Mouse (Mus musculus): Measurements from ENCODE around the gene 2310011J03Rik. TPM values are rescaled to one million over a fixed set of nuclear protein-coding genes. Genes with fewer than 3 reads are reported as not detected.

2310011J03Rik gene
- polyA plus RNA-seq, 2 experiments: 45.1 to 46.1 TPM

GRCm38 (mm10) chr10:80270099-80270498 is 50.2 kb downstream of the 2310011J03Rik start:
- no peak overlapping the region for H3K27ac ChIP-seq (replicated peaks; ENCODE audit: low read depth, low read length)
- 96% methylated on average over 2 of the region's 2 CpGs for WGBS

More at GRCm38 (mm10) chr10:80270099-80270498, 50.2 kb downstream of the 2310011J03Rik start:
- no peak for TF ChIP-seq POLR2A (IDR thresholded peaks at IDR 0.05; ENCODE audit: borderline replicate concordance, extremely low read depth, insufficient read depth, insufficient read length)
- Histone ChIP-seq H3K4me1 (ENCODE audit: control insufficient read depth, insufficient read depth, low read length) (peaks cover 23% of the 10 kb centered on the region), H3K4me2 (replicated peaks; ENCODE audit: low read depth, low read length, severe bottlenecking) (no peak overlapping the region), H3K9me3 (ENCODE audit: control insufficient read depth, low read length) (no peaks in the 10 kb centered on the region), H3K4me3 (replicated peaks; ENCODE audit: low read length) (no peak overlapping the region), H3K27me3 (ENCODE audit: control insufficient read depth, insufficient read depth, low read length) (no peaks in the 10 kb centered on the region), H3K36me3 (ENCODE audit: control insufficient read depth, insufficient read depth, low read length) (peaks cover 55% of the 10 kb centered on the region), H3K9ac (ENCODE audit: low read depth, low read length, severe bottlenecking) (no peak overlapping the region)
- no peak for DNase-seq (ENCODE audit: low spot score)
- ATAC-seq (ENCODE audit: low FRiP score, low read depth): no peak

Small RNA genes within 50 kb of the gene (microRNA-seq; reads per million reads assigned to microRNA genes)
- gene Mir6911: not detected

Other genes with a start within 250 kb of the 2310011J03Rik start
- 24.9 and 29.5 TPM in 2 replicates for gene Sbno2, start 215.0 kb downstream of the 2310011J03Rik start, polyA plus RNA-seq (2012; rRNA removed)
- gene Sbno2, start 215.0 kb downstream of the 2310011J03Rik start, polyA plus RNA-seq (2014; fragmentation: Nextera tagmentation; extraction: Ambion mirVana): 15.3 and 16.8 TPM in 2 replicates
- gene Stk11, start 204.7 kb downstream of the 2310011J03Rik start, polyA plus RNA-seq (2012; rRNA removed): 133 and 147 TPM in 2 replicates
- gene Stk11, start 204.7 kb downstream of the 2310011J03Rik start, polyA plus RNA-seq (2014; fragmentation: Nextera tagmentation; extraction: Ambion mirVana): 30.1 and 32.4 TPM in 2 replicates
- 449 and 577 TPM in 2 replicates for gene Atp5d, start 181.9 kb downstream of the 2310011J03Rik start, polyA plus RNA-seq (2012; rRNA removed)
- gene Atp5d, start 181.9 kb downstream of the 2310011J03Rik start, polyA plus RNA-seq (2014; fragmentation: Nextera tagmentation; extraction: Ambion mirVana): 477 TPM in 2 replicates
- 28.9 and 36.0 TPM in 2 replicates for gene Cbarp, start 179.7 kb downstream of the 2310011J03Rik start, polyA plus RNA-seq (2012; rRNA removed)
- 7.5 and 9.3 TPM in 2 replicates for gene Cbarp, start 179.7 kb downstream of the 2310011J03Rik start, polyA plus RNA-seq (2014; fragmentation: Nextera tagmentation; extraction: Ambion mirVana)
- 108 and 161 TPM in 2 replicates for gene Midn, start 172.3 kb downstream of the 2310011J03Rik start, polyA plus RNA-seq (2012; rRNA removed)
- 33.4 and 39.6 TPM in 2 replicates for gene Midn, start 172.3 kb downstream of the 2310011J03Rik start, polyA plus RNA-seq (2014; fragmentation: Nextera tagmentation; extraction: Ambion mirVana)
- 286 and 289 TPM in 2 replicates for gene Cirbp, start 154.6 kb downstream of the 2310011J03Rik start, polyA plus RNA-seq (2012; rRNA removed)
- 101 and 106 TPM in 2 replicates for gene Cirbp, start 154.6 kb downstream of the 2310011J03Rik start, polyA plus RNA-seq (2014; fragmentation: Nextera tagmentation; extraction: Ambion mirVana)
- gene 1600002K03Rik, start 147.6 kb downstream of the 2310011J03Rik start, polyA plus RNA-seq (2012; rRNA removed): 10.9 and 15.5 TPM in 2 replicates
- 8.5 and 12.8 TPM in 2 replicates for gene 1600002K03Rik, start 147.6 kb downstream of the 2310011J03Rik start, polyA plus RNA-seq (2014; fragmentation: Nextera tagmentation; extraction: Ambion mirVana)
- 41.7 and 67.7 TPM in 2 replicates for gene Efna2, start 141.1 kb downstream of the 2310011J03Rik start, polyA plus RNA-seq (2012; rRNA removed)
- gene Efna2, start 141.1 kb downstream of the 2310011J03Rik start, polyA plus RNA-seq (2014; fragmentation: Nextera tagmentation; extraction: Ambion mirVana): 31.5 and 38.6 TPM in 2 replicates
- gene Mum1, start 94.1 kb downstream of the 2310011J03Rik start, polyA plus RNA-seq (2012; rRNA removed): 91.5 and 93.4 TPM in 2 replicates
- 50.1 and 57.3 TPM in 2 replicates for gene Mum1, start 94.1 kb downstream of the 2310011J03Rik start, polyA plus RNA-seq (2014; fragmentation: Nextera tagmentation; extraction: Ambion mirVana)
- gene Ndufs7, start 71.4 kb downstream of the 2310011J03Rik start, polyA plus RNA-seq (2012; rRNA removed): 338 and 449 TPM in 2 replicates
- 349 and 366 TPM in 2 replicates for gene Ndufs7, start 71.4 kb downstream of the 2310011J03Rik start, polyA plus RNA-seq (2014; fragmentation: Nextera tagmentation; extraction: Ambion mirVana)
- 74.1 and 80.5 TPM in 2 replicates for gene Gamt, start 59.5 kb downstream of the 2310011J03Rik start, polyA plus RNA-seq (2012; rRNA removed)
- 75.7 and 90.8 TPM in 2 replicates for gene Gamt, start 59.5 kb downstream of the 2310011J03Rik start, polyA plus RNA-seq (2014; fragmentation: Nextera tagmentation; extraction: Ambion mirVana)
- gene Dazap1, start 59.1 kb downstream of the 2310011J03Rik start, polyA plus RNA-seq (2012; rRNA removed): 243 and 272 TPM in 2 replicates
- gene Dazap1, start 59.1 kb downstream of the 2310011J03Rik start, polyA plus RNA-seq (2014; fragmentation: Nextera tagmentation; extraction: Ambion mirVana): 46.1 and 50.7 TPM in 2 replicates
- gene Rps15, start 28.1 kb downstream of the 2310011J03Rik start, polyA plus RNA-seq (2012; rRNA removed): 3,060 and 3,829 TPM in 2 replicates
- gene Rps15, start 28.1 kb downstream of the 2310011J03Rik start, polyA plus RNA-seq (2014; fragmentation: Nextera tagmentation; extraction: Ambion mirVana): 1,091 and 1,173 TPM in 2 replicates
- gene Apc2, start 24.6 kb downstream of the 2310011J03Rik start, polyA plus RNA-seq (2012; rRNA removed): 2.5 and 3.3 TPM in 2 replicates
- gene Apc2, start 24.6 kb downstream of the 2310011J03Rik start, polyA plus RNA-seq (2014; fragmentation: Nextera tagmentation; extraction: Ambion mirVana): 1.5 and 1.8 TPM in 2 replicates
- 7.8 and 10.7 TPM in 2 replicates for gene Pcsk4, start 9.0 kb upstream of the 2310011J03Rik start, polyA plus RNA-seq (2012; rRNA removed)
- gene Pcsk4, start 9.0 kb upstream of the 2310011J03Rik start, polyA plus RNA-seq (2014; fragmentation: Nextera tagmentation; extraction: Ambion mirVana): 4.2 and 5.9 TPM in 2 replicates
- 3.9 TPM in 2 replicates for gene Reep6, start 9.4 kb upstream of the 2310011J03Rik start, polyA plus RNA-seq (2012; rRNA removed)
- 9.9 and 10.5 TPM in 2 replicates for gene Reep6, start 9.4 kb upstream of the 2310011J03Rik start, polyA plus RNA-seq (2014; fragmentation: Nextera tagmentation; extraction: Ambion mirVana)
- gene Adamtsl5, start 27.9 kb upstream of the 2310011J03Rik start, polyA plus RNA-seq (2012; rRNA removed): 16.5 and 21.9 TPM in 2 replicates
- 6.5 and 6.7 TPM in 2 replicates for gene Adamtsl5, start 27.9 kb upstream of the 2310011J03Rik start, polyA plus RNA-seq (2014; fragmentation: Nextera tagmentation; extraction: Ambion mirVana)
- gene Plk5, start 35.9 kb upstream of the 2310011J03Rik start, polyA plus RNA-seq (2012; rRNA removed): 1.8 and 1.9 TPM in 2 replicates
- 0.48 and 0.88 TPM in 2 replicates for gene Plk5, start 35.9 kb upstream of the 2310011J03Rik start, polyA plus RNA-seq (2014; fragmentation: Nextera tagmentation; extraction: Ambion mirVana)
- gene Mex3d, start 67.1 kb upstream of the 2310011J03Rik start, polyA plus RNA-seq (2012; rRNA removed): 44.0 and 60.0 TPM in 2 replicates
- 8.2 and 9.0 TPM in 2 replicates for gene Mex3d, start 67.1 kb upstream of the 2310011J03Rik start, polyA plus RNA-seq (2014; fragmentation: Nextera tagmentation; extraction: Ambion mirVana)
- gene Mbd3, start 79.0 kb upstream of the 2310011J03Rik start, polyA plus RNA-seq (2012; rRNA removed): 267 and 270 TPM in 2 replicates
- gene Mbd3, start 79.0 kb upstream of the 2310011J03Rik start, polyA plus RNA-seq (2014; fragmentation: Nextera tagmentation; extraction: Ambion mirVana): 196 and 214 TPM in 2 replicates
- gene Uqcr11, start 86.3 kb upstream of the 2310011J03Rik start, polyA plus RNA-seq (2012; rRNA removed): 572 and 718 TPM in 2 replicates
- gene Uqcr11, start 86.3 kb upstream of the 2310011J03Rik start, polyA plus RNA-seq (2014; fragmentation: Nextera tagmentation; extraction: Ambion mirVana): 617 and 707 TPM in 2 replicates
- 191 and 260 TPM in 2 replicates for gene Tcf3, start 113.1 kb upstream of the 2310011J03Rik start, polyA plus RNA-seq (2012; rRNA removed)
- gene Tcf3, start 113.1 kb upstream of the 2310011J03Rik start, polyA plus RNA-seq (2014; fragmentation: Nextera tagmentation; extraction: Ambion mirVana): 129 and 147 TPM in 2 replicates
- gene Onecut3, start 174.3 kb upstream of the 2310011J03Rik start, polyA plus RNA-seq (2012; rRNA removed): 0.01 TPM in 2 replicates
- gene Onecut3, start 174.3 kb upstream of the 2310011J03Rik start, polyA plus RNA-seq (2014; fragmentation: Nextera tagmentation; extraction: Ambion mirVana): not detected in 2 replicates
- gene Atp8b3, start 218.6 kb upstream of the 2310011J03Rik start, polyA plus RNA-seq (2012; rRNA removed): 0.30 and 0.70 TPM in 2 replicates
- 0.14 and 0.22 TPM in 2 replicates for gene Atp8b3, start 218.6 kb upstream of the 2310011J03Rik start, polyA plus RNA-seq (2014; fragmentation: Nextera tagmentation; extraction: Ambion mirVana)
- gene Rexo1, start 241.0 kb upstream of the 2310011J03Rik start, polyA plus RNA-seq (2012; rRNA removed): 56.4 and 79.5 TPM in 2 replicates
- 27.9 and 32.4 TPM in 2 replicates for gene Rexo1, start 241.0 kb upstream of the 2310011J03Rik start, polyA plus RNA-seq (2014; fragmentation: Nextera tagmentation; extraction: Ambion mirVana)

All from limb, embryonic 14.5 days (tissue).